Mouse (Mus musculus): ENCODE data around the gene Cpt1a.

DNA sequence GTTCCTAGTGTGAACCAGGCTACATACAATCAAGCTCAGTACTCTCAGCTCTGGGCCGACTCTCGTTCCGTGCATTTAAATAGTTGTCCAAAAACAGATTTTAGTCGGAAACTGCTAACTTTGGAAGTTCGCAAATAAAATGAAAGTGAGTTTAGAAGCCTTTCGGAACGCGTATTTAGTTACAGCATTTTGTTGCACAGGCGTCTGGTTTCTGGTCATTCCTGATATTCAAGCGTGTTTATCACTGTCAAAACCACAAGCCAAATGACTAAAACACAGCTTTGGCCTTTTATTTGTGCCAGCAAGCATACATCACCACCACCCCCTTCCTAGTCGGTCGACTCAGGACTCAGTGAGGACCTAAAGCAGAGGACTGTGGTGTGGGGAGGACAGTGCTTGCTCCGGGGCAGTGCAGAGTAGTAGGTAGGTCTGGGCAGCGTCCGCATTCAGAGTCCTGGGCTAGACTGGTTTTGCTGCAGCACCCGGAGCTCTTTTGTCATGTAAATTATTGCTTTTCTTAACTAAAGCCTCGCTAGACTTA is 2.2 kb downstream of the Cpt1a start:
- no peak for TF ChIP-seq POLR2A (IDR thresholded peaks at IDR 0.05; ENCODE audit: insufficient read length, low read depth)
- TF ChIP-seq MYOG (IDR thresholded peaks at IDR 0.05; ENCODE audit: control insufficient read depth in 1 of 3, insufficient read depth in 1 of 3, insufficient read length in 2 of 3, low read depth in 2 of 3): no peak

Data from myocyte (in vitro differentiated cells).